Mouse (Mus musculus) lung, embryonic 14.5 days (tissue): ENCODE data around the gene Igfbp1. TPM values are rescaled to one million over a fixed set of nuclear protein-coding genes. Genes with fewer than 3 reads are reported as not detected.

Experiments
- ATAC-seq: fragments of 200-750 bp; cut with Nextera tagmentation; 2 replicates; pipeline ENCODE4 v1.8.0; 2017; ENCODE audit warnings: mild to moderate bottlenecking, moderate TSS enrichment, moderate library complexity; ENCODE audit not compliant: insufficient read depth
- DNase-seq: peaks from one replicate; pipeline ENCODE4 v3.0.0-alpha.2; 2015
- H3K27ac ChIP-seq: fragments of 300-500 bp; sonication (generic); 2 replicates; pipeline ENCODE4 v1.5.1; 2014; ENCODE audit warnings: low read depth, mild to moderate bottlenecking, moderate library complexity
- H3K27me3 ChIP-seq: fragments of 300-500 bp; sonication (generic); 2 replicates; pipeline ENCODE4 v1.6.1; 2014; ENCODE audit warnings: low read length, control low read depth; ENCODE audit not compliant: insufficient read depth
- H3K36me3 ChIP-seq: fragments of 300-500 bp; sonication (generic); 2 replicates; pipeline ENCODE4 v1.6.1; 2014; ENCODE audit warnings: control low read depth; ENCODE audit not compliant: insufficient read depth
- H3K4me1 ChIP-seq: fragments of 300-500 bp; sonication (generic); 2 replicates; pipeline ENCODE4 v1.6.1; 2014; ENCODE audit warnings: antibody characterized with exemption, control low read depth; ENCODE audit not compliant: insufficient read depth
- H3K4me2 ChIP-seq: fragments of 300-500 bp; sonication (generic); 2 replicates; pipeline ENCODE4 v1.6.1; 2014; ENCODE audit warnings: mild to moderate bottlenecking
- H3K4me3 ChIP-seq: fragments of 300-500 bp; sonication (generic); 2 replicates; pipeline ENCODE4 v1.5.1; 2014; ENCODE audit warnings: low read depth, low read length
- H3K9ac ChIP-seq: fragments of 300-500 bp; sonication (generic); 2 replicates; pipeline ENCODE4 v1.6.1; 2014
- H3K9me3 ChIP-seq: fragments of 300-500 bp; sonication (generic); 2 replicates; pipeline ENCODE4 v1.6.1; 2016; ENCODE audit warnings: low read depth, low read length, control low read depth
- CTCF ChIP-seq: IDR thresholded peaks from 2 replicates; pipeline ENCODE4 v1.5.1; 2016; ENCODE audit warnings: antibody characterized with exemption, low read depth
- WGBS: fragments of 180-500 bp; shearing (Covaris S2); extraction: QIAGEN DNeasy Blood & Tissue Kit; methylation state at CpG from one replicate; pipeline ENCODE4 v1.1.7; 2014; 5-methylcytosine and 5-hydroxymethylcytosine counted together
- polyA plus RNA-seq: library from polyadenylated mRNA; unstranded; fragments of >200 nt; fragmentation: Nextera tagmentation; extraction: Ambion mirVana; gene quantifications from 2 replicates; pipeline ENCODE4 v1.2.1, GENCODE M21; 2014

The Igfbp1 gene
- polyA plus RNA-seq, 1 experiment from 2014 or later = 0.12 TPM

- WGBS = 81% methylated on average over 9 of the region's 9 CpGs
- TF ChIP-seq CTCF = no peak
- Histone ChIP-seq H3K9me3 (no peaks in the 10 kb centered on the region), H3K4me3 (no peak overlapping the region), H3K4me2 (no peak overlapping the region), H3K4me1 (no peaks in the 10 kb centered on the region), H3K9ac (no peak overlapping the region), H3K27me3 (no peaks in the 10 kb centered on the region), H3K36me3 (no peaks in the 10 kb centered on the region), H3K27ac (no peak overlapping the region)
- no peak for ATAC-seq
- DNase-seq = no peak
These were observed 6.3 kb downstream of the Igfbp1 start for GRCm38 (mm10) chr11:7203846-7204245.

DNA sequence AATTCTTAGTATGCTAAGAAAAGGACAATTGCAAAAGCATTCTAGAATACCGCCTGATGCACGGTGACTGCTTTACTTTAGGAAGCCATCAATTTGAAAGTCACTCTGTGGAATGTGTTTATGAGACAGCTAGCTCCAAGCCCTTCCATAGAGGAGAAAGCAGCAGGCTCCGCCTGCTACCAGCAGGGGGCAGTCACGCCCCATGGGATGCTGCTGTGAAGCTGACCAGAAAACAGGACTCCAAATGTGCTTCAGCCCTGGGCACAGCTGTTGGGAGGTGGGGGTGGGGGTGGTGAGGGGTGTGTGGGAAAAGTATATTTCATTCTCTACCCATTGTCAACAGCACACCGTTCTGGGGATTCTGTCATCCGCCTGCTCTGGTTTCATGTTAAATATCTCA lies 12.8 kb downstream of the Igfbp1 start:
- Histone ChIP-seq H3K36me3 (no peaks in the 10 kb centered on the region), H3K4me3 (no peak overlapping the region), H3K4me2 (no peak overlapping the region), H3K4me1 (peaks cover 6% of the 10 kb centered on the region; the same call in 1 of the 2 replicates), H3K9me3 (no peaks in the 10 kb centered on the region), H3K27me3 (peaks cover 39% of the 10 kb centered on the region), H3K27ac (no peak overlapping the region), H3K9ac (no peak overlapping the region)
- DNase-seq = peak; percentile 91
- peak; percentile 94 for TF ChIP-seq CTCF
- WGBS = 12% methylated on average over 6 of the region's 6 CpGs
- 0 out of 2 replicates have a peak, but pooled peaks have one; percentile 14 for ATAC-seq

DNA sequence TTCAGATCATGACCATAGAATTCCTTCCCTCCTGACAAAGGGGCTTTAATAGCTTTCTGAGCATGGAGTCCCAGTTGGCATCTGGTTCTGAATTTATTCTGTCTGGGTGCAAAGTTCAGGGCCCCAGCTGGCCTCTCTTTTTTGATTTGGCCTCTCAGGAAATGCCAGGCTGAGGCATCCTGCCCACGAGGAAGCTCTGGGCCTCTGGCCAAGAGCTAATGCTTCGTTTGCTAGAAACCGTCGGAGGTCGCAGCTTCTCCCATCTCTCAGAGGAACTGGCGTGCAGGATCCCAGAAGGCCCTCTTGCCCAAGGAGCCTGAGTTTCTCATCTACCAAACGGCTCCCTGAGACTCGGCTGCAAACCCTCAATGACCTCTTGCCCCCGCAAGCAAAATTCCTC lies 13.6 kb downstream of the Igfbp1 start:
- peaks cover 6% of the 10 kb centered on the region; the same call in 1 of the 2 replicates for H3K4me1 ChIP-seq
- H3K27me3 ChIP-seq = peaks cover 40% of the 10 kb centered on the region
- TF ChIP-seq CTCF = no peak
- H3K4me3 ChIP-seq = no peak overlapping the region
- H3K27ac ChIP-seq = no peak overlapping the region
- H3K9me3 ChIP-seq = no peaks in the 10 kb centered on the region
- no peak overlapping the region for H3K4me2 ChIP-seq
- peak; percentile 67 for DNase-seq
- no peaks in the 10 kb centered on the region for H3K36me3 ChIP-seq
- H3K9ac ChIP-seq = no peak overlapping the region
- ATAC-seq = no peak
- 13% methylated on average over 9 of the region's 9 CpGs for WGBS

DNA sequence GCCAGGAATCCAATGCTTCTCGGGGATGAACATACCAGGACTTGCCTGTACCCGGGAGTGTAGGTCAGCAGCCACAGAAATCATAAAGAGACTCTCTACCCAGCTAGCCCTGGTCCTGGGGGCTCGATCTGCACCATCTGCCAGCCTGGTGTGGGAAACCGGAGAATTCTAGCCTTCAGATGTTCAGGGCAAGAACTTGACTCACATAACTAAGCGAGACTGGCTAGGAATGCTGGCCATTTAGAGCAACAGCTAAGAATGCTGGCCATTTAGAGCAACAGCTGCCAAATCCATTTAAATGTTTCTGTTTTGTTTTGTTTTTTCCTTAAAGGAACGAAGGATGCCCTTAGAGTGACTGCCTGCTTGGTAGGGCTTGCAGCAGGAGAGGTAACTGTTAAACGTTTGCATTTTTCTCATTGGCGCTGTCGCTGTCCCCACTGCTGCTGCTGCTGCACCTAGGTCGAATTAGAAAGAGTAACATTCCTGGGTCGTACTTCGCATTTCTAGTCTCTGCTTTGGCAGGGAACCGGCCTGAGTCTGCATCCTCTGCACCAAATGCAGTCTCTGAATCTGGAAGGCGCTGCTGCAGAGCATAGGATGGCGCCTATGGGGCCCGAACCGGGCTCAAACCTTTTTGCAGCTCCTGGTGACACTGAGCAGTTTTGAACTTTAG lies 14.7 kb downstream of the Igfbp1 start:
- H3K9ac ChIP-seq = no peak overlapping the region
- peak overlapping the region; percentile 56 for H3K4me3 ChIP-seq
- H3K27me3 ChIP-seq = peaks cover 40% of the 10 kb centered on the region
- TF ChIP-seq CTCF = no peak
- no peaks in the 10 kb centered on the region for H3K9me3 ChIP-seq
- H3K27ac ChIP-seq = no peak overlapping the region
- peak overlapping the region; percentile 92 for H3K4me2 ChIP-seq
- 15% methylated on average over 17 of the region's 17 CpGs for WGBS
- no peaks in the 10 kb centered on the region for H3K36me3 ChIP-seq
- ATAC-seq (no peak), DNase-seq (peak; percentile 52)
- H3K4me1 ChIP-seq = peaks cover 6% of the 10 kb centered on the region; the same call in 1 of the 2 replicates

DNA sequence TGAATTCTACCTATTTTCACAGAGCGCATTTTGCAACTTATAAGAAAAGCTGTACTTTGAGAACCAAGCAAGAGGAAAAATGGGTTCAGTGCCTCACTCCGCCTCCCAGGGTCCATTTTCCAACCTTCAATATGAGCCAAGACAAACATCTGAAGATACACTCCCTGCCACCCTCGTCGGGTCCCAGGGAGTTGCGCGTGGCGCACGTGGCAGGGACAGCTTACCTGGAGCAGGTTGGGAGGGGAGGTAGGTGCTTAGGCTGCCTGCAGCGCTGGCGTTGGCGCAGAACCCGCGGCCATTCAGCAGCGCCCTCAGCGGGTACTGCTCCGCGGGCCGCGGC lies 15.5 kb downstream of the Igfbp1 start:
- peak overlapping the region; percentile 56 for H3K4me3 ChIP-seq
- no peak for ATAC-seq
- no peaks in the 10 kb centered on the region for H3K9me3 ChIP-seq
- peaks cover 6% of the 10 kb centered on the region; the same call in 1 of the 2 replicates for H3K4me1 ChIP-seq
- no peaks in the 10 kb centered on the region for H3K36me3 ChIP-seq
- H3K4me2 ChIP-seq = peak overlapping the region; percentile 92
- DNase-seq = no peak
- H3K27me3 ChIP-seq = peaks cover 40% of the 10 kb centered on the region
- peak overlapping the region; percentile 56; the same call in 1 of the 2 replicates for H3K9ac ChIP-seq
- 3% methylated on average over 19 of the region's 19 CpGs for WGBS
- H3K27ac ChIP-seq = no peak overlapping the region
- no peak for TF ChIP-seq CTCF

DNA sequence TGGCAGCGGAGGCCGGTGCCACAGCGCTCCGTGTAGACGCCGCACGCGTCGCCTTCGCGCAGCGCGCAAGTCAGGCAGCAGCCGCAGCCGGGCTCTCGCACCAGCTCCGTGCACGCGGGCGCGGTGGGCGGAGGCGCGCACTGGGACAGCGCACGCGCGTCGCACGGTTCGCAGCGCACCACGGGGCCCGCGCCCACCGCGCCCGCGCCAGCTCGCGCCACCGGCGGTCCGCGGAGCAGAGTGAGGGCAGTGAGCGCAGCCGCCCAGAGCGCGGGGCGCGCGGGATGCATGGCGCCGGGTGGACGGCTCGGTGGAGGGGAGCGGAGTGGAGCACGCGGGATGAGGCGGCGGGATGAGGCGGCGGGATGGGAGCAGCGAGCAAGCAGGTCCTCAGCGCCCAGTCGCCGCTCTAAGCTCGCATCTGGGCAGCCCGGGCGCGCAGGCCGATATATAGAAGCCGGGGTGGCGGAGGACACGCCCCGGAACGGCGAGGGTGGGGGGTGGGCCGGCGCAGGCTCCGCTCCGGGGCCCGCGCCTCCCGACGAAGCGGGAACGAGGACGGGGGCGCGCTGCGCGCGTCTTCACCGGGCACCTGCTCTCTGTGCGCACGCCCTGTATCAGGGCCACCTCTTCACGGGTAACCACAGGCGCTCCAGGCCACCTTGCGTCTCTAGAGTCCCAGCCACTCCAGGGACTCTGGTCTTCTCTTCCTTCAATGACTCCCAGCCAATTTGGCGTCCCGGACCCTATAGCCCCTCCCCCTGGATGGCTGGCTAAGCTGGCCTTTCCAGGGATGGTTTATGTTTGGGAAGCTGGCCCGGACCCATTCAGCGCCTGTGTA lies 16.1 kb downstream of the Igfbp1 start, which contains the start of gene Igfbp3:
Igfbp3 (minus strand) TSS at position 423 of the 841 bp plus-strand sequence.
- H3K4me2 ChIP-seq = peak within 1 kb of the TSS; percentile 92
- H3K27ac ChIP-seq = no peak within 1 kb of the TSS
- peak within 1 kb of the TSS; percentile 56 for H3K4me3 ChIP-seq
- peaks cover 40% of the 10 kb centered on the region for H3K27me3 ChIP-seq
- H3K36me3 ChIP-seq = no peaks in the 10 kb centered on the region
- peak within 1 kb of the TSS; percentile 56 for H3K9ac ChIP-seq
- TF ChIP-seq CTCF = no peak
- WGBS = 1% methylated on average over 98 of the region's 104 CpGs
- peak; percentile 81 for DNase-seq
- H3K4me1 ChIP-seq = peaks cover 6% of the 10 kb centered on the region; the same call in 1 of the 2 replicates
- ATAC-seq = peak; percentile 81
- H3K9me3 ChIP-seq = no peaks in the 10 kb centered on the region

- H3K36me3 ChIP-seq = no peaks in the 10 kb centered on the region
- H3K9ac ChIP-seq = no peak overlapping the region
- peaks cover 40% of the 10 kb centered on the region for H3K27me3 ChIP-seq
- H3K4me2 ChIP-seq = peak overlapping the region; percentile 92
- TF ChIP-seq CTCF = no peak
- peak overlapping the region; percentile 56 for H3K4me3 ChIP-seq
- 2% methylated on average over 12 of the region's 12 CpGs for WGBS
- DNase-seq (no peak), ATAC-seq (no peak)
- H3K4me1 ChIP-seq = peaks cover 6% of the 10 kb centered on the region; the same call in 1 of the 2 replicates
- no peaks in the 10 kb centered on the region for H3K9me3 ChIP-seq
- no peak overlapping the region for H3K27ac ChIP-seq
These were observed 16.7 kb downstream of the Igfbp1 start for GRCm38 (mm10) chr11:7214342-7214660.
